Mouse (Mus musculus): ENCODE data around the gene Zbtb49.

- no peak for TF ChIP-seq CTCF (IDR thresholded peaks at IDR 0.05; ENCODE audit: low read depth)
- no peak for TF ChIP-seq EP300 (IDR thresholded peaks at IDR 0.05; ENCODE audit: low read depth)
Observed at GRCm38 (mm10) chr5:38255644-38256043, 35.4 kb upstream of the Zbtb49 start.

Data from heart, postnatal 0 days (tissue).